Mouse (Mus musculus) megakaryocyte-erythroid progenitor cell, adult 5-6 weeks (primary cell): ENCODE measurements around the gene Nr1i3. TPM values are rescaled to one million over a fixed set of nuclear protein-coding genes. Genes with fewer than 3 reads are reported as not detected.
A peak's percentile ranks its signal among the peaks of the same experiment; 100 is the strongest.

Experiments used
- ATAC-seq: replicated peaks from 2 replicates; pipeline ENCODE4 v1.8.0; 2016; ENCODE audit warnings: mild to moderate bottlenecking, inconsistent platforms; ENCODE audit not compliant: severe bottlenecking, poor library complexity, low FRiP score, low TSS enrichment
- total RNA-seq, 2 experiments: library from RNA; stranded (forward) in 1 of 2; stranded (reverse) in 1 of 2; fragments of 200-1000, 215-1000 nt in 1 of 2; fragments of >200 nt in 1 of 2; fragmentation: Nextera tagmentation in 1 of 2; gene quantifications; 2 replicates each; pipeline ENCODE4 v1.2.3; 2014 to 2017

The Nr1i3 gene
- total RNA-seq (2014; fragmentation: Nextera tagmentation) (0.07 TPM in 1 of 2 replicates, not detected in the other), total RNA-seq (2017) (0.38 TPM in 1 of 2 replicates, not detected in the other)

DNA sequence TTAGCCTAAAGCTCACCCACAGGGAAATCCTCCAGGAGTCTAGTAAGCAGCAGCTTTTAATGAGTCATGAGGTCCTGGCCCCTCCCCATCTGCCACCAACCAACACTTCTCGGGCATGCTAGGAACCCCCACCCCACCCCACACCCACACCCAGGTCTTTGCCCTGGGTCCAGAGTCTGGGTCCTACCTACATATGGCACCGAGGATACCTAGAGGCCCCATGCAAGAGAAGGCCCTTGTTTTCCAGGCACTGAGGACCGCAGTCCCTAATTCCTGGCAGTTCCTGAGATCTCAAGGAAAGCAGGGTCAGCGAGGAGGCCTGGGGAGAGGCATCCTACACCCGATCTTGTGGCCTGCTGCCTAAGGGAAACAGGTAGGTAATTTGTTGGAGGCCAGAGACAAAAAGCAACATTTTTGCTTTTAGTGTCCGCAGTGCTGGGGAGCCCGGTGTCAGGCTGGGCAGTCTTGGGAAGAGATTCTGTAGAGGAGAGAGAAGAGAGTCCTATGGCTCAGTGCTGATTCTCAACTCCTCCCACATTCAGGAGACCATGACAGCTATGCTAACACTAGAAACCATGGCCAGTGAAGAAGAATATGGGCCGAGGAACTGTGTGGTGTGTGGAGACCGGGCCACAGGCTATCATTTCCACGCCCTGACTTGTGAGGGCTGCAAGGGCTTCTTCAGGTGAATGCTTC lies at the start of gene Nr1i3:
TSS of gene Nr1i3 (plus strand) at position 170 of the 696 bp plus-strand sequence.
- no peak for ATAC-seq

- ATAC-seq, result no peak
Measured at GRCm38 (mm10) chr1:171164258-171164657, 49.5 kb upstream of the Nr1i3 start.

DNA sequence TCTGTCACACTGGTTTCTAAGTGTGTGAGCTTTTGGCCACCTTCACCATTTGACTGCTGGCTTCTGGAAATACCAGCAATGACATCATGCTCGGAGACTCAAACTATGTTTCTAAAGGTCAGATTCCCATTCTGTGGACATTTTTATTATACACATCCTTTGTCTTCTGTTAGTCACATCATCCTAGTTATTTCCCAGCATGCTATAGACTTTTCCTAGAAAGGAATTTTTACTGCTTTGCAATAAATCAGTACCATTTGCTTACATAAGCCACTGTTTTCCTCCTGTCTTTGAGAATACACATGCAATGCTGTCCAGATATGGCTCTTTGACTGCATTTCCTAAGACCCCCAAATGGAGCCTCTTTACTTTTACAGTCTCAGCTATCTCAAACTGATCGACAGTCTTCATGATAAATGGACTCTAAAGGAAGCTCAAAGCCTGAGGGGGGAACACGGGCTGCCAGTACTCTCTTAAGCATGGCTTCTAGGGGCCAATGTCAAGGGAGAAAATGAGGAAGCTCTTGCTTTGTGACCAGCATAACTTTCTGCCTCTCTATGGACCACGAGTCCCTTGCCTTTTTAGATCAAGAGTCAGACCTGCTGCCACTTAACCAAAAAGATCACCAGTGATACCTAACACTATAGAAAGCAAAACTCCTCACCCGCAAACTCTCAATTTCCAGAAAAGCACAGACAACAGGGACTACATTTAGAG lies 48.0 kb upstream of the Nr1i3 start:
- ATAC-seq, result no peak

- no peak for ATAC-seq
Measured at GRCm38 (mm10) chr1:171168906-171169305, 44.9 kb upstream of the Nr1i3 start.

- ATAC-seq, result no peak
Measured at GRCm38 (mm10) chr1:171169913-171170312, 43.9 kb upstream of the Nr1i3 start.

- ATAC-seq, result no peak
Measured at GRCm38 (mm10) chr1:171171138-171171537, 42.6 kb upstream of the Nr1i3 start.

GRCm38 (mm10) chr1:171172779-171173178 lies 41.0 kb upstream of the Nr1i3 start:
- no peak for ATAC-seq

GRCm38 (mm10) chr1:171179487-171180171 lies 34.1 kb upstream of the Nr1i3 start:
- ATAC-seq, result no peak

GRCm38 (mm10) chr1:171183025-171183424 lies 30.7 kb upstream of the Nr1i3 start:
- no peak for ATAC-seq

DNA sequence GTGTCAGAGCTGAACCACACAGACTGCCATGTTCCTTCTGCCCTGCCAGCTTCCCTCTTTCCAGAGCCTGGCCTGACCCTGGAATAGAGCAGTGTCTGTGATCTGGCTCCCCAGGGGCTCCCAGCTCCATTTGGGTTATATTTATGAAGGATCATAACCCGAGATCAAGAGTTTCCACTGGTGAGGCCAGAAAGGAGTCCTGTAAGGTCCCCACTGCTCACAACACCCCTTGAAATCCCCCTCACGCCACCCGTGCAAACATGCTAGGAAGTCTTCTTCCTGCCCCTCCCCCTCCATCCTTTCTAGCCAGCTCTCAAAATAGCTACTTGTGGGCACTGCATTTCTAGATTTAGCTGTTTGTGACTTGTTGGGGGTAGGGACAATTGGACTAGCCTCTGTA lies 30.1 kb upstream of the Nr1i3 start:
- no peak for ATAC-seq

GRCm38 (mm10) chr1:171184314-171184713 lies 29.5 kb upstream of the Nr1i3 start:
- ATAC-seq, result peak; percentile 74

GRCm38 (mm10) chr1:171185655-171186054 lies 28.1 kb upstream of the Nr1i3 start:
- ATAC-seq, result no peak

DNA sequence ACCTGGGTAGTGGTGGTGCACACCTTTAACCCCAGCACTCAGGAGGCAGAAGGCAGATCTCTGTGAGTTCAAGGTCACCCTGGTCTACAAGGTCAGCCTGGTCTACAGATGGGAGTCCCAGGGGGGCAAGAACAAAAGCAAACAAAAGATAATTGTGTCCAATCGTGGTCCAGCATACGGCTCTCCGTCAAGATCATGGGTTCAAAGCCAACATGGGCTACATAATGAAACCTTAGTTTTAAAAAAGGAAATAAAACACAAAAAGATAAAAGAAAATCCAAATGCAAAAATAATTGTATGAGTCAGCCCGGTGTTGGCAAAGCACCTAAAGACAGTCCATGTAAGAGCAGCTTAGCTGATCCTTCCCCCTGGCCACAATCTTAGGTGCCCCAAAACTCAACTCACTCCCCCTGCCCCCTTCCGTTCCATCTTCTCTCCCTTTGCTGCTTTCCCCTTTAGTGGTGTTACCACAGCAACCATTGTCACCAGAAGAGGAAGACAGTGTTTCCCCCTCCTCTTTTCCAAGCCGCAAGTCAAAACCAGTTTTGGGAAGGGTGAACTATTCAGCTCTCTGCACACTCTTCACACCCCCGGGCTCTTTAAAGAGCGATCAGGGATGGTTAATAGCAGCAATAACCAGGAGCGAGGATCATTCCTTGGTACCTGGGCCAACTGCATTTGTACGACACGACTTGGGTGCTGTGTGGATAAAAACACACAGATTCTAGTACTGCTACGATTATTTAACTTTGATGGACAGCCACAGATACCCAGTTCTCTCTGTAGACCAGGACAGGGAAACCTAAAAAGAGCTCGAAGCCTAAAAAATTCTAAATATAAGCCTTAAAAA lies 25.7 kb upstream of the Nr1i3 start:
- ATAC-seq, result no peak

DNA sequence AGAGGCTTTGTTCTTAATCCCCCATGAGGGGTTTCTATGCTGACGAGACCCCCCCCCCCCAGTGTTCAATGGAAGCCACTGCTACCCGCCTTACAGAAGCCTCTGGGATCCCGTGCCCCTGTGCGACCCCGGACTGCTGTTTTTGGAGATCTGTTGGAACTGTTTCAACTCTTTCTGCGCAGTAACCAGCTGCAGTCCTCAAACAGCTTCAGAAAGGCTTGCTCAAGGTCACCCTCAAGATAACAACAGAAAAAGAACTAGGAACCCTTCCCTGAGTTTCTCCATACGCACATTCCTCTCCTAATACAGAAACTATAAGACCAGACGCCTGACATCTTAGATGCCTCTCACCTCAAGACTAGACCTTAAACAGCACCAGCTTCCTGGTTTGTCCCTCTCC lies 24.7 kb upstream of the Nr1i3 start:
- ATAC-seq, result no peak

DNA sequence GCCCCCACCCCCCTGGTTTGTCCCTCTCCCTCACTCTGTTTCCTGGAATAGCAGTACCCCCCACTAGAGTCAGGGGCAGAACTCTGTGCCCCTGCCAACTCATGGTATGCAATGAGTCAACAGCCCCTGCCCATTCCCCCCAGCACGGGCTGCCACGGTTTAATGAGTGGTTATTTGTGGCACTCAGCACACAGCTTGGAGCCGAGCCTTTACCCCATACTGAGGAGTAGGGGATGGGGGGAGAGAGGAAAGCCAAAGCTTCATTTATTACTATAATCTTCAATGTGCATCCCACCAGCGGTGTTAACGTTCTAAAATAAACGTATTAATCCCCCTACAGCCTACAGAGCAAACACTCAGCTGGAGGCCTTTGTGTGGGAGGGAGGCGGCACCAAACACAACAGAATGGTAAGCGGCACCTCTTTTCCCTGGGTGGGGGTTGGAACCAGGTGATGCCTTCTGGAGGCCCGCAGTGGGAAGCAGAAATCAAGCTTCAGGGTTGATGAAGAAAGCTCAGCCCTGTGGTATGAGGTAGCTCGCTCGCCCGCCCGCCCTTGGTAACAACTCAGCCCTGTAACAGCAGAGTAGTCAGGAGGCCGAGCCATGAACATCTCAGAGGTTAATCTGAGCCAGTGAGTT lies 24.2 kb upstream of the Nr1i3 start:
- ATAC-seq, result no peak

DNA sequence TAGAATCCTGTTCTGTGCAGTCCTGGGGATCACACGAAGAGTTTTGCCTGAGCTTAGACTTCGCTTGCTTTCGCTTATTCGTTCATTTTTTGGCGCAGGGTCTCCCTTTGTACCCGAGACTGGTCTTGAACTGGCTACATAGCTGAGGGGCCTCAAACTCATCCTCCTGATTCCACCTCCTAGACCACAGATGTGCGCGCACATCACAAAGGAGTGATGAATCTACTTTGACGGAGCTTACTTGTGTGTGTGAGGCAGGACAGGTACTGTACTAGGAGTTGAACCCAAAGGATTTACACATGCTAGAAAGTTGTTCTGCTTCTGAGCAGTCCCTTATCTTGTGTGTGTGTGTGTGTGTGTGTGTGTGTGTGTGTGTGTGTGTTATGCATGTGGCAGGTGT lies 22.9 kb upstream of the Nr1i3 start:
- no peak for ATAC-seq

- ATAC-seq, result no peak
Measured at GRCm38 (mm10) chr1:171192283-171192682, 21.5 kb upstream of the Nr1i3 start.

GRCm38 (mm10) chr1:171193093-171193840 lies 20.5 kb upstream of the Nr1i3 start:
- ATAC-seq, result no peak
